Mouse (Mus musculus): ENCODE measurements at regions not wholly inside any gene's neighbourhood (a gene's known extent, or its start where the extent isn't known, plus 50 kb on each side); places are given as distances from the start of the nearest gene placed in this dataset.

DNA sequence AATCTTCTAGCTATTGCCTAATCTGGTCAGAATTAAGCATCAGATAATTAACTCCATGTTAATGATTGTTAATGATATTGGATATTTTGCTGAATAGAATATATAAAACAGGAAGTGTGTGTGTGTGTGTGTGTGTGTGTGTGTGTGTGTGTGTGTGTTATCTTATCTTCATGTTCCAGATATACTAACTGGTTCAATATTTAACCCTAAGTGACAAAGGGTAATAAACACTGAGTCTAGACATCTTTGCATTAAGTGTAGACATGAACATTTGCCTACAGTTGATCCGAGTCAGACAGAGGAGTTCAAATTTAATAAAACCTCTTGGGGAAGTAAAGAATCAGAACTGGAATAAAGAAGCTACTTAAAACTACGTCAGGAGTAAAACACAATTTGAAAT, 161.6 kb downstream of the Fsip2 start:
- Histone ChIP-seq H3K4me3 (no peak overlapping the region), H3K27ac (no peak overlapping the region), H3K27me3 (ENCODE audit: insufficient read depth, poor library complexity, severe bottlenecking) (no peaks in the 10 kb centered on the region), H3K36me3 (no peaks in the 10 kb centered on the region), H3K4me1 (no peaks in the 10 kb centered on the region), H3K9me3 (no peaks in the 10 kb centered on the region)
- no peak for DNase-seq (ENCODE audit: low spot score)
- WGBS, result 77% methylated on average over 2 of the region's 2 CpGs

DNA sequence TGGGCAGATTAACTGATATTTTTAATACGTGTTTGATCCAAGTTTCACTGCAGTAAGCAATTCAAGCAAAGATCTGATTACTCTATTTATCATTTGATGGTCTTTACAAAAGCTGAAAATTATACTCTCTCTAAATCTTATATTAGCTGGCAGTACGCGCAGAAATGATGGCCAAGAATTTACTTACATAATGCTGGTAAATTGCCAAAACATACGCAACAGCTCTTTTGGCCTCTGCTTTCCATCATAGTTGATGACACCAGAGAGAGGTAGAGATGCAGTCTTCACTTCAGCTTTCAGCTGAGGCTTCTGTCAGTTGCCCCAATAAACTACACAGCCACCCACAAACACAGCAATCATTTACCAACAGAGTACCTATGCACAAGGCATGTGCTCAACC, 182.9 kb downstream of the Fsip2 start:
- H3K36me3 ChIP-seq, result no peaks in the 10 kb centered on the region
- DNase-seq (ENCODE audit: low spot score), result no peak
- no peaks in the 10 kb centered on the region for H3K27me3 ChIP-seq (ENCODE audit: insufficient read depth, poor library complexity, severe bottlenecking)
- no peaks in the 10 kb centered on the region for H3K9me3 ChIP-seq
- WGBS, result 89% methylated on average over 4 of the region's 4 CpGs
- H3K27ac ChIP-seq, result no peak overlapping the region
- peaks cover 3% of the 10 kb centered on the region; the same call in 1 of the 2 replicates for H3K4me1 ChIP-seq
- H3K4me3 ChIP-seq, result no peak overlapping the region

DNA sequence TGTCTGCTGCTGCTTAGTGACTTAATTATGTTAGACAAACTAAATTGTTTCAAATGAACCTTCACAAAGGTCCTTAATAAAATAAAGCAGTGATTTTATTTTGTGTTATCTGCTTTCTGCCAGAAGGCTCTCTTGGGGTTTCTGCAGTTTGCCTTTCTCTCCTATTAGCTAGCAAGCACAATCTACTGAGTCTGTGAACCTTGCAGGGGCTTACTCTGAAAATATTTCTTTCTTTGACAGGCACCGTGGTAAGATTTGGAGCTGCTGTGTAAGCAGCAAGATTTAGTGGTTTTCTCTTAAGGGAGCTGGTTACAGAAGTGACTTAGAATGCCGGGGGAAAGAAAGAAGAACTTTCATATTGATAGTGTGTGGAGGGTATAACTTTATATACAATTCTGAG, 187.3 kb downstream of the Fsip2 start:
- Histone ChIP-seq H3K27ac (no peak overlapping the region), H3K27me3 (ENCODE audit: insufficient read depth, poor library complexity, severe bottlenecking) (no peaks in the 10 kb centered on the region), H3K4me3 (no peak overlapping the region), H3K4me1 (peaks cover 6% of the 10 kb centered on the region; the same call in 1 of the 2 replicates), H3K9me3 (no peaks in the 10 kb centered on the region), H3K36me3 (no peaks in the 10 kb centered on the region)
- no peak for DNase-seq (ENCODE audit: low spot score)
- WGBS, result 76% methylated on average over 2 of the region's 2 CpGs

DNA sequence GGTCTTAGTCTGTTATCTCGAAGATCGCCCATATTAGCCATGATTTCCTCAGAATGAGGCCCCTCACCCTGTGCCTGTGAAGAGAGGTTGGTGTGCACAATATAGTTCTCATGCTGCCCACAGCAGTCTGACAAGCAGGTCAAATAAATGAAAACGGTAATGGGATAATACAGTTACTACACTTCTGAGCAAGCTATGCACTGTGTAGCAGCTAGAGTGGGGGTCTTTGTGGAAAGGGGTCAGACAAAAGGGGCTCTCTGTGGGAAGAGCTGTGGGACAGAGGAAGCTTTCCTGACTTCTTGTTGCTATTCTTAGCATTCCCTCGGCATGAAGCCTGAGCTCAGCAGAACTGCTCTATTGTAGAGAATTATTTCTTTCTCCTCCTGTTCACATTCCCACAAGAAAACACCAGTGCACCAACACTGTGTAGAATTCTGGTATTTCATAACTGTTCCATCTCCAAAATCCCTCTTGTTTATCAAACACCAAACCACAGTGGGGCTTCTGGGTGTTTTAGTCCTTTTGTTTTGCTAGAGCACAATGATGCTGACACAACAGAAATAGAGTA, 187.9 kb downstream of the Fsip2 start:
- H3K4me1 ChIP-seq, result peaks cover 6% of the 10 kb centered on the region; the same call in 1 of the 2 replicates
- H3K4me3 ChIP-seq, result no peak overlapping the region
- no peaks in the 10 kb centered on the region for H3K27me3 ChIP-seq (ENCODE audit: insufficient read depth, poor library complexity, severe bottlenecking)
- 55% methylated on average over 4 of the region's 4 CpGs for WGBS
- DNase-seq (ENCODE audit: low spot score), result no peak
- peak overlapping the region; percentile 47 for H3K27ac ChIP-seq
- no peaks in the 10 kb centered on the region for H3K36me3 ChIP-seq
- H3K9me3 ChIP-seq, result no peaks in the 10 kb centered on the region

DNA sequence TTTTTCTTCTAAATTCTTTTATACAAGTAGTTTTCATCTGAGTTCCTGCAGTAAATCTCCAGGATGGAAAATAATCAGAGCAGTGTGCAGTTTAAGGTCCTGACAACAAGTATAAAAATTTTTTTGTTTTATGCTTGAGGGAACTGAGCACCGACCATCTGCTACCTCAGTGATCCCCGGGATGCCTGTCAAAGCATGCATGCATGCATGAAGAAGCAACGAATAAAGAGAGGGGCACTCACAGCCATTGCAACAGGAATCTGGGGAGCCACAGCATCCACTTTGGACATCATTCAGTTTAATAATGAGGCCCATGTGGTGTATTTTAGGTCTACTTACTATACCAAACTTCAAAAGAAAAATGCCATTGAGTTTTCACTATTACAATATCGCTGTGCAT, 222.4 kb downstream of the Fsip2 start:
- 81% methylated on average over 4 of the region's 4 CpGs for WGBS
- no peak for DNase-seq (ENCODE audit: low spot score)
- no peak overlapping the region for H3K4me3 ChIP-seq
- no peaks in the 10 kb centered on the region for H3K27me3 ChIP-seq (ENCODE audit: insufficient read depth, poor library complexity, severe bottlenecking)
- no peaks in the 10 kb centered on the region for H3K4me1 ChIP-seq
- H3K27ac ChIP-seq, result no peak overlapping the region
- no peaks in the 10 kb centered on the region for H3K9me3 ChIP-seq
- H3K36me3 ChIP-seq, result no peaks in the 10 kb centered on the region
